Mouse (Mus musculus) heart, postnatal 0 days (tissue): Measurements from ENCODE around the gene Sox30. TPM values are rescaled to one million over a fixed set of nuclear protein-coding genes. Genes with fewer than 3 reads are reported as not detected.

Source experiments
- ATAC-seq: fragments of 200-750 bp; cut with Nextera tagmentation; 2 replicates; pipeline ENCODE4 v1.8.0; 2017; ENCODE audit warnings: low read depth, moderate number of reproducible peaks, moderate library complexity; ENCODE audit not compliant: insufficient read depth
- DNase-seq: peaks from one replicate; pipeline ENCODE4 v3.0.0-alpha.2; 2016; ENCODE audit warnings: low spot score
- H3K27ac ChIP-seq: fragments of 300-500 bp; sonication (generic); 2 replicates; pipeline ENCODE4 v1.5.1; 2014; ENCODE audit warnings: low read depth, mild to moderate bottlenecking
- H3K27me3 ChIP-seq: fragments of 300-500 bp; sonication (generic); 2 replicates; pipeline ENCODE4 v1.6.1; 2014; ENCODE audit warnings: low read length, mixed read lengths; ENCODE audit not compliant: control insufficient read depth, insufficient read depth
- H3K36me3 ChIP-seq: fragments of 300-500 bp; sonication (generic); replicated peaks from 2 replicates; pipeline ENCODE4 v1.6.1; 2014; ENCODE audit warnings: low read length, mixed read lengths; ENCODE audit not compliant: control insufficient read depth, insufficient read depth
- H3K4me1 ChIP-seq: fragments of 300-500 bp; sonication (generic); 2 replicates; pipeline ENCODE4 v1.6.1; 2014; ENCODE audit warnings: antibody characterized with exemption; ENCODE audit not compliant: control insufficient read depth, insufficient read depth
- H3K4me2 ChIP-seq: fragments of 300-500 bp; sonication (generic); 2 replicates; pipeline ENCODE4 v1.6.1; 2014; ENCODE audit warnings: low read depth, mild to moderate bottlenecking, low read length, moderate library complexity
- H3K4me3 ChIP-seq: fragments of 300-500 bp; sonication (generic); 2 replicates; pipeline ENCODE4 v1.5.1; 2014; ENCODE audit warnings: low read depth, low read length
- H3K9ac ChIP-seq: fragments of 300-500 bp; sonication (generic); replicated peaks from 2 replicates; pipeline ENCODE4 v1.6.1; 2014; ENCODE audit warnings: low read depth, low read length, mixed read lengths
- H3K9me3 ChIP-seq: fragments of 300-500 bp; sonication (generic); replicated peaks from 2 replicates; pipeline ENCODE4 v1.6.1; 2016; ENCODE audit warnings: low read length; ENCODE audit not compliant: control insufficient read depth
- CTCF ChIP-seq: IDR thresholded peaks from 2 replicates; pipeline ENCODE4 v1.5.1; 2016; ENCODE audit warnings: antibody characterized with exemption, control low read depth, low read depth
- EP300 ChIP-seq: IDR thresholded peaks from 2 replicates; pipeline ENCODE4 v1.6.1; 2016; ENCODE audit warnings: antibody characterized with exemption, low read depth
- WGBS: fragments of 180-500 bp; shearing (Covaris S2); extraction: QIAGEN DNeasy Blood & Tissue Kit; methylation state at CpG from one replicate; pipeline ENCODE4 v1.1.7; 2014; 5-methylcytosine and 5-hydroxymethylcytosine counted together
- polyA plus RNA-seq: library from polyadenylated mRNA; unstranded; fragments of >200 nt; fragmentation: Nextera tagmentation; extraction: Ambion mirVana; gene quantifications from 2 replicates; pipeline ENCODE4 v1.2.1, GENCODE M21; 2015
- total RNA-seq: library from RNA; depleted of rRNA; stranded (reverse); fragments of >200 nt; gene quantifications from 2 replicates; pipeline ENCODE4 v1.2.3, GENCODE M21; 2014; ENCODE audit warnings: low replicate concordance

Sox30 gene
- total and polyA plus RNA-seq, 2 experiments from 2014 or later = 0.10 to 1.3 TPM

- Histone ChIP-seq H3K36me3 (peaks cover 12% of the 10 kb centered on the region), H3K4me2 (peak overlapping the region; percentile 68), H3K4me3 (peak overlapping the region; percentile 68), H3K27ac (peak overlapping the region; percentile 92), H3K27me3 (no peaks in the 10 kb centered on the region), H3K9ac (peak overlapping the region; percentile 82), H3K4me1 (peaks cover 40% of the 10 kb centered on the region), H3K9me3 (no peaks in the 10 kb centered on the region)
- 1% methylated on average over 25 of the region's 25 CpGs for WGBS
- peak; percentile 38 for DNase-seq
- TF ChIP-seq CTCF = no peak; the same call in 1 of the 2 replicates
- peak; percentile 17; the same call in 1 of the 2 replicates for TF ChIP-seq EP300
- peak; percentile 27; the same call in 1 of the 2 replicates for ATAC-seq
These were observed 76.8 kb downstream of the Sox30 start for GRCm38 (mm10) chr11:46056770-46057411.

DNA sequence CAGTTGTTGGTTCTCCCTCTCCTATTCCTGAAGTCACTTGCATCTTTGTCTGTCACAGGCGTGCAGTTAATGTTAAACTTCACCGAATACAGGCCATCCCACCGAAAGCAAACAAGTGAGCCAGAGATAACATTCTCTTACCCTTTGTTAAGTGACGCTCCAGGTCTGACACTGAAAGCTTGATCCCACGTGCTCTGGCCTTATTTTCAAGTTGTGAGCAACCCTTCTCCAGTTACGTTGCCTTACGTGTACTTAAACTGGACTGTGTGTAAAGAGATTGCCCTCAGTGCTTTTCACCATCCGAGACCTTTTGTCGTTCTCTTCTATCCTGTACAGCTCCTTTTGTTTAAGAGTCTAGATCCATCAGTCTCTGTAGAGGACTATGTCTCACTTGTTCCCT is 77.9 kb downstream of the Sox30 start:
- peak overlapping the region; percentile 68 for H3K4me2 ChIP-seq
- H3K9ac ChIP-seq = peak overlapping the region; percentile 82
- peak overlapping the region; percentile 68 for H3K4me3 ChIP-seq
- TF ChIP-seq EP300 (no peak), CTCF (no peak)
- no peaks in the 10 kb centered on the region for H3K9me3 ChIP-seq
- DNase-seq (peak; percentile 60), ATAC-seq (no peak)
- H3K27ac ChIP-seq = peak overlapping the region; percentile 92
- no peaks in the 10 kb centered on the region for H3K27me3 ChIP-seq
- peaks cover 20% of the 10 kb centered on the region for H3K36me3 ChIP-seq
- WGBS = 8% methylated on average over 9 of the region's 9 CpGs
- H3K4me1 ChIP-seq = peaks cover 52% of the 10 kb centered on the region

- no peaks in the 10 kb centered on the region for H3K9me3 ChIP-seq
- H3K27ac ChIP-seq = no peak overlapping the region
- peaks cover 20% of the 10 kb centered on the region for H3K36me3 ChIP-seq
- no peaks in the 10 kb centered on the region for H3K27me3 ChIP-seq
- TF ChIP-seq EP300 (no peak), CTCF (no peak)
- H3K4me3 ChIP-seq = no peak overlapping the region
- no peak overlapping the region for H3K4me2 ChIP-seq
- DNase-seq (no peak), ATAC-seq (no peak)
- H3K4me1 ChIP-seq = peaks cover 61% of the 10 kb centered on the region
- no peak overlapping the region for H3K9ac ChIP-seq
- WGBS = 85% methylated on average over 4 of the region's 4 CpGs
These were observed 78.8 kb downstream of the Sox30 start for GRCm38 (mm10) chr11:46058916-46059315.

GRCm38 (mm10) chr11:46059887-46060650 is 80.0 kb downstream of the Sox30 start:
- Histone ChIP-seq H3K36me3 (peaks cover 27% of the 10 kb centered on the region), H3K27me3 (no peaks in the 10 kb centered on the region), H3K4me3 (no peak overlapping the region), H3K27ac (peak overlapping the region; percentile 36), H3K9me3 (no peaks in the 10 kb centered on the region), H3K4me1 (peaks cover 64% of the 10 kb centered on the region), H3K4me2 (no peak overlapping the region), H3K9ac (no peak overlapping the region)
- TF ChIP-seq EP300 = no peak
- peak; percentile 34 for TF ChIP-seq CTCF
- DNase-seq = no peak
- 66% methylated on average over 8 of the region's 8 CpGs for WGBS
- ATAC-seq = no peak

DNA sequence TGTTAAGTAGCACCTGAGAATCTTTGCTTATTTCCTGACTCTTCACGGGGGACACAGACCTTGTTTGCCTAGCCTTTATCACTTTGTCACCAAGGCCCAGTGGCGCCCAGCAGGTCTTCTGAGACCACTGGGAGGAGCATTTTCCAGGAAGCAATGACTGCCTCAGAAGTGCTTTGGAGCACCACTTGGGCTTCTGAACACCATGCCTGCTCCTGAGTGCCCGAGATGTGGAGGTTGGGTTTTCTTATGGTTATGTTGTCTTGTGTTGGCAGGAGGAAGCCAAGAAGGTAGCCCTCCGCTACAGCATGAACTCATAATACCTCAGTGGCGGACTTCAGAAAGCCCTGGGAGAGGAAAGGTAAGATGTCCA is 80.5 kb downstream of the Sox30 start:
- Histone ChIP-seq H3K9ac (no peak overlapping the region), H3K4me1 (peaks cover 67% of the 10 kb centered on the region), H3K4me2 (no peak overlapping the region), H3K27ac (peak overlapping the region; percentile 36), H3K36me3 (peaks cover 27% of the 10 kb centered on the region), H3K9me3 (no peaks in the 10 kb centered on the region), H3K4me3 (no peak overlapping the region), H3K27me3 (no peaks in the 10 kb centered on the region)
- 61% methylated on average over 5 of the region's 5 CpGs for WGBS
- TF ChIP-seq EP300 = no peak
- no peak for TF ChIP-seq CTCF
- DNase-seq (no peak), ATAC-seq (no peak)
